Mouse (Mus musculus): ENCODE data around the gene Cxcl2.

Gene Cxcl2

GRCm38 (mm10) chr5:90903339-90904020 lies at the start of gene Cxcl2:
Cxcl2 (plus strand) TSS chr5:90903871.
- no peak for DNase-seq

- no peak for DNase-seq
Measured at GRCm38 (mm10) chr5:90855308-90856230, 48.1 kb upstream of the Cxcl2 start.

- DNase-seq, result no peak
Measured at GRCm38 (mm10) chr5:90857463-90857862, 46.2 kb upstream of the Cxcl2 start.

GRCm38 (mm10) chr5:90858429-90858828 lies 45.2 kb upstream of the Cxcl2 start:
- DNase-seq, result no peak

GRCm38 (mm10) chr5:90859031-90859430 lies 44.6 kb upstream of the Cxcl2 start:
- DNase-seq, result peak; percentile 26

- no peak for DNase-seq
Measured at GRCm38 (mm10) chr5:90861876-90862375, 41.7 kb upstream of the Cxcl2 start.

- no peak for DNase-seq
Measured at GRCm38 (mm10) chr5:90866770-90867169, 36.9 kb upstream of the Cxcl2 start.

- DNase-seq, result no peak
Measured at GRCm38 (mm10) chr5:90872377-90872776, 31.3 kb upstream of the Cxcl2 start.

GRCm38 (mm10) chr5:90876045-90876444 lies 27.6 kb upstream of the Cxcl2 start:
- DNase-seq, result no peak

- DNase-seq, result no peak
Measured at GRCm38 (mm10) chr5:90876471-90877172, 27.0 kb upstream of the Cxcl2 start.

- DNase-seq, result no peak
Measured at GRCm38 (mm10) chr5:90877173-90877512, 26.5 kb upstream of the Cxcl2 start.

- DNase-seq, result no peak
Measured at GRCm38 (mm10) chr5:90879307-90880014, 24.2 kb upstream of the Cxcl2 start.

GRCm38 (mm10) chr5:90880335-90880850 lies 23.3 kb upstream of the Cxcl2 start:
- DNase-seq, result no peak

GRCm38 (mm10) chr5:90881021-90881420 lies 22.6 kb upstream of the Cxcl2 start:
- no peak for DNase-seq

GRCm38 (mm10) chr5:90881682-90882081 lies 22.0 kb upstream of the Cxcl2 start:
- peak; percentile 4 for DNase-seq

GRCm38 (mm10) chr5:90882146-90882545 lies 21.5 kb upstream of the Cxcl2 start:
- no peak for DNase-seq

- no peak for DNase-seq
Measured at GRCm38 (mm10) chr5:90884628-90885242, 18.9 kb upstream of the Cxcl2 start.

- DNase-seq, result no peak
Measured at GRCm38 (mm10) chr5:90888661-90889060, 15.0 kb upstream of the Cxcl2 start.

GRCm38 (mm10) chr5:90890519-90891463 lies 12.9 kb upstream of the Cxcl2 start, which contains the start of gene Cxcl1:
Cxcl1 (plus strand) TSS chr5:90891241.
- DNase-seq, result no peak

GRCm38 (mm10) chr5:90891464-90891813 lies 12.2 kb upstream of the Cxcl2 start:
- no peak for DNase-seq

GRCm38 (mm10) chr5:90894231-90894630 lies 9.4 kb upstream of the Cxcl2 start:
- DNase-seq, result no peak

Data from layer of hippocampus, adult 9-11 months (tissue).